Comparison of ENCODE assay signal across 24 mouse cellular contexts in the genomic region with DNA sequence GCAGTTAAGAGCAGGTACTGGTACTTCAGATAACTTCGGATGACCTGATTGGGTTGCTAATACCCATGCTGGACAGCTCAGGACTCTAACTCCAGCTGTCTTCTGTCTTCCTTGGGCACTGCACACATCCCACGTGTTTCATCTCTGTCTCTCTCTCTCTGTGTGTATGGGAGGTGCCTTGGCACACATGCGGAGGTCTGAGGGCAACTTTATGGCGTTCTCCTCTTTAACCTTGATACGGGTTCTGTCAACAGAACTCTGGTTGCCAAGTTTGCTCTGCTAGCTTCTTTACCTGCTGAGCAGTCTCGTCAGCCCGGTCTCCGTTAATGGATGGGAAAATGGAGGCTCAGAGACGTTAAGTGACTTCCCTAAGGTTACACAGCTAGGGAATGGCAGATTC.
"Had no signal": no experiment of that assay in that cellular context is flagged by ENCODE, and none has a peak within 500 bp of the region (broad histone marks: within the 10 kb centered on the region; RNA-seq: fewer than 3 reads in every experiment).

No protein-coding gene starts in this region.

- H3K36me3 ChIP-seq: heart, embryonic 10.5 days; heart, embryonic 12.5 days; hindbrain, embryonic 10.5 days; hindbrain, embryonic 12.5 days; intestine, embryonic 15.5 days; limb, embryonic 10.5 days; limb, embryonic 12.5 days had no signal

- H3K27me3 ChIP-seq: heart, embryonic 12.5 days; hindbrain, embryonic 12.5 days; intestine, embryonic 15.5 days; limb, embryonic 12.5 days had no signal

- H3K4me2 ChIP-seq: heart, embryonic 12.5 days; hindbrain, embryonic 12.5 days; hindbrain, embryonic 14.5 days; intestine, embryonic 15.5 days; limb, embryonic 12.5 days; liver, embryonic 11.5 days had no signal

- ATAC-seq: forebrain, embryonic 16.5 days; hindbrain, embryonic 16.5 days; inflammation-experienced regulatory T-cells, adult 6 months; intestine, embryonic 15.5 days; intestine, postnatal 0 days had no signal

- H3K9ac ChIP-seq: heart, embryonic 12.5 days; hindbrain, embryonic 12.5 days; hindbrain, embryonic 14.5 days; intestine, embryonic 15.5 days; limb, embryonic 12.5 days; liver, embryonic 14.5 days had no signal

- H3K9me3 ChIP-seq: heart, embryonic 10.5 days; heart, embryonic 12.5 days; hindbrain, embryonic 10.5 days; hindbrain, embryonic 12.5 days; intestine, embryonic 15.5 days; limb, embryonic 10.5 days; limb, embryonic 12.5 days had no signal

- H3K4me3 ChIP-seq: gastrocnemius, adult 2 months; heart, embryonic 10.5 days; heart, embryonic 12.5 days; hindbrain, embryonic 10.5 days; hindbrain, embryonic 12.5 days; intestine, embryonic 15.5 days; layer of hippocampus, adult 2 months; left cerebral cortex, adult 2 months; limb, embryonic 10.5 days; limb, embryonic 12.5 days had no signal

- DNase-seq: gastrocnemius, adult 2 months; gastrocnemius, postnatal 10 days; gastrocnemius, postnatal 25 days; heart, adult 18-20 months; heart, postnatal 10 days; heart, postnatal 4 days; kidney, postnatal 10 days; kidney, postnatal 36 days had no signal

- H3K27ac ChIP-seq: gastrocnemius, adult 2 months; heart, embryonic 10.5 days; hindbrain, embryonic 10.5 days; hindbrain, embryonic 12.5 days; hindbrain, embryonic 14.5 days; intestine, embryonic 15.5 days; layer of hippocampus, adult 2 months; left cerebral cortex, adult 2 months; limb, embryonic 10.5 days; limb, embryonic 12.5 days; liver, embryonic 14.5 days had no signal

- H3K4me1 ChIP-seq: intestine, embryonic 15.5 days; limb, embryonic 12.5 days had no signal
